Mouse (Mus musculus) liver, embryonic 14.5 days (tissue): ENCODE measurements around the gene Strada. TPM values are rescaled to one million over a fixed set of nuclear protein-coding genes. Genes with fewer than 3 reads are reported as not detected.
"Not testable (repeated sequence)": the region's sequence is repeated elsewhere in the genome, so short reads cannot be mapped to it uniquely, and the experiment has no call there.

Source experiments
- ATAC-seq: fragments of 200-750 bp; cut with Nextera tagmentation; 2 replicates; pipeline ENCODE4 v1.8.0; 2017; ENCODE audit warnings: moderate number of reproducible peaks, mild to moderate bottlenecking, moderate library complexity; ENCODE audit not compliant: insufficient read depth
- DNase-seq, 3 experiments: peaks; one replicate each; pipeline ENCODE4 v3.0.0-alpha.2; 2012 to 2013; ENCODE audit warnings: low read depth in 3 of 3, low spot score in 3 of 3
- H3K27ac ChIP-seq: fragments of 300-500 bp; sonication (generic); 2 replicates; pipeline ENCODE4 v1.5.1; 2014; ENCODE audit warnings: moderate library complexity, mild to moderate bottlenecking, control low read depth, inconsistent platforms
- H3K27me3 ChIP-seq: fragments of 300-500 bp; sonication (generic); 2 replicates; pipeline ENCODE4 v1.6.1; 2014; ENCODE audit warnings: mild to moderate bottlenecking, low read length, moderate library complexity; ENCODE audit not compliant: control insufficient read depth, insufficient read depth
- H3K36me3 ChIP-seq: fragments of 300-500 bp; sonication (generic); replicated peaks from 2 replicates; pipeline ENCODE4 v1.6.1; 2014; ENCODE audit warnings: low read depth; ENCODE audit not compliant: control insufficient read depth, insufficient read depth
- H3K4me1 ChIP-seq, 2 experiments: fragments of 200-500 bp in 1 of 2; fragments of 300-500 bp in 1 of 2; sonication (generic) in 1 of 2; replicated peaks; 2 replicates each; pipeline ENCODE4 v1.6.1; 2012 to 2014; ENCODE audit warnings: antibody characterized with exemption in 1 of 2, inconsistent platforms in 1 of 2, low read length in 1 of 2; ENCODE audit not compliant: control insufficient read depth in 2 of 2, insufficient read depth in 2 of 2
- H3K4me2 ChIP-seq: fragments of 300-500 bp; sonication (generic); 2 replicates; pipeline ENCODE4 v1.6.1; 2014; ENCODE audit warnings: low read depth, mild to moderate bottlenecking, control low read depth, moderate library complexity
- H3K4me3 ChIP-seq, 2 experiments: fragments of 200-500 bp in 1 of 2; fragments of 300-500 bp in 1 of 2; sonication (generic) in 1 of 2; 2 replicates each; pipeline ENCODE4 v1.5.1; 2012 to 2014; ENCODE audit warnings: low read depth in 2 of 2, low read length in 2 of 2, mild to moderate bottlenecking in 2 of 2, control low read depth in 1 of 2, inconsistent platforms in 1 of 2, moderate library complexity in 1 of 2; ENCODE audit not compliant: insufficient read depth in 1 of 2
- H3K9ac ChIP-seq: fragments of 300-500 bp; sonication (generic); replicated peaks from 2 replicates; pipeline ENCODE4 v1.6.1; 2014; ENCODE audit warnings: mild to moderate bottlenecking, control low read depth, moderate library complexity
- H3K9me3 ChIP-seq: fragments of 300-500 bp; sonication (generic); 2 replicates; pipeline ENCODE4 v1.6.1; 2016; ENCODE audit warnings: low read length, mixed read lengths; ENCODE audit not compliant: control insufficient read depth
- CTCF ChIP-seq: IDR thresholded peaks from 2 replicates; pipeline ENCODE4 v1.5.1; 2016; ENCODE audit warnings: antibody characterized with exemption, low read depth, control low read depth
- EP300 ChIP-seq: IDR thresholded peaks from 2 replicates; pipeline ENCODE4 v1.6.1; 2016; ENCODE audit warnings: antibody characterized with exemption, low read depth
- WGBS: fragments of 180-500 bp; shearing (Covaris S2); extraction: QIAGEN DNeasy Blood & Tissue Kit; methylation state at CpG from one replicate; pipeline ENCODE4 v1.1.7; 2014; ENCODE audit not compliant: insufficient replicate concordance; 5-methylcytosine and 5-hydroxymethylcytosine counted together
- polyA plus RNA-seq, 2 experiments: library from polyadenylated mRNA; depleted of rRNA in 1 of 2; stranded (reverse) in 1 of 2; unstranded in 1 of 2; fragments of >200 nt; fragmentation: Nextera tagmentation in 1 of 2; extraction: Ambion mirVana in 1 of 2; gene quantifications; 2 replicates each; pipeline versions ENCODE4 v1.2.1 to v1.2.3; 2012 to 2014

Gene Strada
- polyA plus RNA-seq, 2 experiments, result 6.9 to 9.1 TPM

GRCm38 (mm10) chr11:106129477-106129876, 72.5 kb downstream of the Strada start:
- peaks cover 0 to 7% of the 10 kb centered on the region in 2 experiments; a peak in 2 of 4 replicates for H3K4me1 ChIP-seq
- no peak overlapping the region for H3K4me2 ChIP-seq
- 8% methylated on average over 1 of the region's 1 CpGs for WGBS
- peak; percentile 37 for TF ChIP-seq EP300
- TF ChIP-seq CTCF, result no peak
- H3K27me3 ChIP-seq, result no peaks in the 10 kb centered on the region
- no peaks in the 10 kb centered on the region; the same call in 1 of the 2 replicates for H3K36me3 ChIP-seq
- H3K9ac ChIP-seq, result no peak overlapping the region
- peak in 1 of 3 experiments; percentile 12 for DNase-seq
- H3K27ac ChIP-seq, result no peak overlapping the region
- peak; percentile 68; the same call in 1 of the 2 replicates for ATAC-seq
- H3K9me3 ChIP-seq, result no peaks in the 10 kb centered on the region
- H3K4me3 ChIP-seq, result no peak overlapping the region

- WGBS, result 89% methylated on average over 4 of the region's 6 CpGs
- not testable (repeated sequence) for H3K36me3 ChIP-seq, H3K4me2 ChIP-seq, H3K4me3 ChIP-seq, H3K27me3 ChIP-seq, H3K9ac ChIP-seq, H3K9me3 ChIP-seq, ATAC-seq, H3K27ac ChIP-seq, DNase-seq
- peaks cover 0 to 16% of the 10 kb centered on the region in 2 experiments; a peak in 2 of 4 replicates for H3K4me1 ChIP-seq
Observed at GRCm38 (mm10) chr11:106126727-106127373, 75.1 kb downstream of the Strada start.

- no peak for ATAC-seq
- Histone ChIP-seq H3K4me3 (no peak overlapping the region), H3K4me2 (no peak overlapping the region), H3K4me1 (peaks cover 0 to 16% of the 10 kb centered on the region in 2 experiments; a peak in 2 of 4 replicates), H3K27me3 (no peaks in the 10 kb centered on the region), H3K27ac (no peak overlapping the region), H3K36me3 (no peaks in the 10 kb centered on the region; the same call in 1 of the 2 replicates), H3K9ac (no peak overlapping the region), H3K9me3 (no peaks in the 10 kb centered on the region)
- no peak for DNase-seq
- TF ChIP-seq EP300, result no peak
- WGBS, result 38% methylated on average over 1 of the region's 1 CpGs
Observed at GRCm38 (mm10) chr11:106125827-106126226, 76.1 kb downstream of the Strada start.

GRCm38 (mm10) chr11:106124784-106125183, 77.2 kb downstream of the Strada start:
- no peak for DNase-seq
- Histone ChIP-seq H3K27me3 (no peaks in the 10 kb centered on the region), H3K4me2 (no peak overlapping the region), H3K27ac (no peak overlapping the region), H3K36me3 (no peaks in the 10 kb centered on the region; the same call in 1 of the 2 replicates), H3K9ac (no peak overlapping the region), H3K4me3 (no peak overlapping the region), H3K9me3 (no peaks in the 10 kb centered on the region), H3K4me1 (peaks cover 0 to 16% of the 10 kb centered on the region in 2 experiments; a peak in 2 of 4 replicates)
- 60% methylated on average over 4 of the region's 4 CpGs for WGBS
- no peak for TF ChIP-seq EP300
- no peak for TF ChIP-seq CTCF
- ATAC-seq, result no peak

- no peak for TF ChIP-seq CTCF
- TF ChIP-seq EP300, result no peak
- no peak overlapping the region for H3K27ac ChIP-seq
- no peak overlapping the region for H3K9ac ChIP-seq
- H3K36me3 ChIP-seq, result no peaks in the 10 kb centered on the region; the same call in 1 of the 2 replicates
- WGBS, result 27% methylated on average over 3 of the region's 3 CpGs
- peaks cover 0 to 9% of the 10 kb centered on the region in 2 experiments; a peak in 1 of 4 replicates for H3K4me1 ChIP-seq
- H3K9me3 ChIP-seq, result no peaks in the 10 kb centered on the region
- ATAC-seq (no peak), DNase-seq (peak in 2 of 3 experiments; percentile 12 to 23)
- no peaks in the 10 kb centered on the region for H3K27me3 ChIP-seq
- H3K4me2 ChIP-seq, result no peak overlapping the region
- no peak overlapping the region for H3K4me3 ChIP-seq
Observed at GRCm38 (mm10) chr11:106122736-106123135, 79.2 kb downstream of the Strada start.
